Mouse (Mus musculus) naive thymus-derived CD4-positive, alpha-beta T cell, adult 2 months (primary cell): ENCODE measurements around the gene Il1r1.

Source experiments
- DNase-seq: peaks from one replicate; pipeline ENCODE4 v3.0.0-alpha.2; 2011; ENCODE audit warnings: low read depth

The Il1r1 gene

GRCm38 (mm10) chr1:40224539-40225284 lies at the start of gene Il1r1:
Il1r1 (plus strand) TSS chr1:40225080.
- no peak for DNase-seq

GRCm38 (mm10) chr1:40175123-40175522 lies 49.8 kb upstream of the Il1r1 start:
- DNase-seq: no peak

- no peak for DNase-seq
These were observed 49.1 kb upstream of the Il1r1 start for GRCm38 (mm10) chr1:40175797-40176196.

- no peak for DNase-seq
These were observed 45.8 kb upstream of the Il1r1 start for GRCm38 (mm10) chr1:40179031-40179430.

- no peak for DNase-seq
These were observed 45.4 kb upstream of the Il1r1 start for GRCm38 (mm10) chr1:40179493-40179892.

GRCm38 (mm10) chr1:40180861-40181260 lies 44.0 kb upstream of the Il1r1 start:
- DNase-seq: no peak

GRCm38 (mm10) chr1:40181716-40182115 lies 43.2 kb upstream of the Il1r1 start:
- no peak for DNase-seq

GRCm38 (mm10) chr1:40183410-40183809 lies 41.5 kb upstream of the Il1r1 start:
- no peak for DNase-seq

- no peak for DNase-seq
These were observed 36.9 kb upstream of the Il1r1 start for GRCm38 (mm10) chr1:40187961-40188360.

- peak; percentile 19 for DNase-seq
These were observed 34.9 kb upstream of the Il1r1 start for GRCm38 (mm10) chr1:40190025-40190424.

- no peak for DNase-seq
These were observed 34.0 kb upstream of the Il1r1 start for GRCm38 (mm10) chr1:40190837-40191236.

GRCm38 (mm10) chr1:40194279-40194678 lies 30.6 kb upstream of the Il1r1 start:
- DNase-seq: no peak

- DNase-seq: no peak
These were observed 11.3 kb upstream of the Il1r1 start for GRCm38 (mm10) chr1:40213337-40214159.

GRCm38 (mm10) chr1:40217521-40217920 lies 7.4 kb upstream of the Il1r1 start:
- no peak for DNase-seq

- DNase-seq: no peak
These were observed 6.3 kb upstream of the Il1r1 start for GRCm38 (mm10) chr1:40218603-40219002.

GRCm38 (mm10) chr1:40220549-40220948 lies 4.3 kb upstream of the Il1r1 start:
- DNase-seq: no peak

- DNase-seq: no peak
These were observed 3.0 kb upstream of the Il1r1 start for GRCm38 (mm10) chr1:40221864-40222263.

GRCm38 (mm10) chr1:40222680-40223079 lies 2.2 kb upstream of the Il1r1 start:
- no peak for DNase-seq

- no peak for DNase-seq
These were observed 1.3 kb upstream of the Il1r1 start for GRCm38 (mm10) chr1:40223591-40223990.

- DNase-seq: no peak
These were observed 700 bp downstream of the Il1r1 start for GRCm38 (mm10) chr1:40225580-40225979.

GRCm38 (mm10) chr1:40229033-40229432 lies 4.2 kb downstream of the Il1r1 start:
- DNase-seq: no peak

GRCm38 (mm10) chr1:40229771-40230280 lies 4.9 kb downstream of the Il1r1 start:
- no peak for DNase-seq

GRCm38 (mm10) chr1:40230336-40230735 lies 5.5 kb downstream of the Il1r1 start:
- DNase-seq: no peak
